Mouse (Mus musculus) CH12.LX (cell line): ENCODE measurements around the gene Scn4a. TPM values are rescaled to one million over a fixed set of nuclear protein-coding genes. Genes with fewer than 3 reads are reported as not detected.

Experiments used
- DNase-seq: peaks from one replicate; pipeline ENCODE4 v3.0.0-alpha.2; 2013; ENCODE audit errors: extremely low read depth
- H3K27ac ChIP-seq: 2 replicates; pipeline ENCODE4 v1.5.1; 2012; ENCODE audit warnings: low read depth, mild to moderate bottlenecking, control low read depth, moderate library complexity; ENCODE audit not compliant: insufficient read depth
- H3K27me3 ChIP-seq: replicated peaks from 2 replicates; pipeline ENCODE3; 2012; ENCODE audit warnings: inconsistent platforms
- H3K36me3 ChIP-seq, 2 experiments: replicated peaks in 1 of 2; 2 replicates each; pipeline versions ENCODE3 to v1.6.1; 2012; ENCODE audit warnings: inconsistent platforms in 1 of 2, low read length in 1 of 2, mild to moderate bottlenecking in 1 of 2, mixed read lengths in 1 of 2, moderate library complexity in 1 of 2; ENCODE audit not compliant: control insufficient read depth in 1 of 2, insufficient read depth in 1 of 2
- H3K4me1 ChIP-seq, 2 experiments: 2 replicates each; pipeline ENCODE4 v1.6.1; 2012; ENCODE audit warnings: inconsistent platforms in 1 of 2, moderate library complexity in 1 of 2; ENCODE audit not compliant: insufficient read depth in 2 of 2, control insufficient read depth in 1 of 2
- H3K4me2 ChIP-seq: 2 replicates; pipeline ENCODE4 v1.6.1; 2012; ENCODE audit warnings: low read depth, mild to moderate bottlenecking, control low read depth; ENCODE audit not compliant: poor library complexity, insufficient read depth, severe bottlenecking
- H3K4me3 ChIP-seq, 3 experiments: fragments of 150-350 bp in 1 of 3; sonication (generic) in 1 of 3; replicated peaks in 1 of 3; 2 replicates each; pipeline versions ENCODE3 to v1.5.1; 2011 to 2012; ENCODE audit warnings: low read depth in 2 of 3, low read length in 2 of 3, mild to moderate bottlenecking in 2 of 3, moderate library complexity in 2 of 3, control low read depth in 1 of 3, improper control_type of control experiment in 1 of 3, inconsistent platforms in 1 of 3, mixed read lengths in 1 of 3; ENCODE audit not compliant: poor library complexity in 1 of 3
- H3K79me2 ChIP-seq: replicated peaks from 2 replicates; pipeline ENCODE4 v1.6.1; 2012; ENCODE audit warnings: mild to moderate bottlenecking, moderate library complexity; ENCODE audit not compliant: control insufficient read depth, poor library complexity, insufficient read depth, severe bottlenecking; ENCODE audit errors: extremely low read depth
- H3K9ac ChIP-seq: 2 replicates; pipeline ENCODE4 v1.6.1; 2012; ENCODE audit warnings: low read depth, mild to moderate bottlenecking, control low read depth, moderate library complexity; ENCODE audit not compliant: insufficient read depth
- H3K9me3 ChIP-seq: replicated peaks from 2 replicates; pipeline ENCODE3; 2012; ENCODE audit warnings: low read length, inconsistent platforms, mixed read lengths
- CHD2 ChIP-seq: IDR thresholded peaks from 2 replicates; pipeline ENCODE4 v1.6.1; 2011; ENCODE audit warnings: low read length, improper control_type of control experiment
- ELF1 ChIP-seq: IDR thresholded peaks from 2 replicates; pipeline ENCODE4 v1.6.1; 2014; ENCODE audit warnings: low read depth, mild to moderate bottlenecking, inconsistent platforms, low read length, improper control_type of control experiment
- EP300 ChIP-seq: IDR thresholded peaks from 2 replicates; pipeline ENCODE4 v1.6.1; 2011; ENCODE audit warnings: low read length, improper control_type of control experiment
- ETS1 ChIP-seq: conservative IDR thresholded peaks from 2 replicates; pipeline ENCODE4 v1.6.1; 2012; ENCODE audit warnings: low read depth, mild to moderate bottlenecking, inconsistent platforms, low read length, improper control_type of control experiment, moderate library complexity
- HCFC1 ChIP-seq: IDR thresholded peaks from 2 replicates; pipeline ENCODE4 v1.6.1; 2012; ENCODE audit warnings: low read depth, mild to moderate bottlenecking, inconsistent platforms, low read length, improper control_type of control experiment
- JUN ChIP-seq: IDR thresholded peaks from 2 replicates; pipeline ENCODE4 v1.6.1; 2011; ENCODE audit warnings: low read depth, mild to moderate bottlenecking, low read length, improper control_type of control experiment, moderate library complexity; ENCODE audit not compliant: insufficient read depth
- KAT2A ChIP-seq: IDR thresholded peaks from 2 replicates; pipeline ENCODE4 v1.6.1; 2012; ENCODE audit warnings: low read length, improper control_type of control experiment, inconsistent platforms; ENCODE audit not compliant: insufficient replicate concordance
- NELFE ChIP-seq: IDR thresholded peaks from 2 replicates; pipeline ENCODE4 v1.6.1; 2011; ENCODE audit warnings: low read depth, low read length, improper control_type of control experiment
- POLR2A ChIP-seq: IDR thresholded peaks from 2 replicates; pipeline ENCODE4 v1.6.1; 2011; ENCODE audit warnings: low read depth, mild to moderate bottlenecking, improper control_type of control experiment, low read length
- POLR2AphosphoS2 ChIP-seq: IDR thresholded peaks from 2 replicates; pipeline ENCODE4 v1.6.1; 2011; ENCODE audit warnings: low read depth, low read length, improper control_type of control experiment
- RAD21 ChIP-seq: IDR thresholded peaks from 2 replicates; pipeline ENCODE4 v1.6.1; 2011; ENCODE audit warnings: low read depth, mild to moderate bottlenecking, low read length, improper control_type of control experiment, moderate library complexity
- TCF12 ChIP-seq: IDR thresholded peaks from 2 replicates; pipeline ENCODE4 v1.6.1; 2014; ENCODE audit warnings: low read depth, mild to moderate bottlenecking, inconsistent platforms, low read length, improper control_type of control experiment
- ZC3H11A ChIP-seq: IDR thresholded peaks from 2 replicates; pipeline ENCODE4 v1.6.1; 2012; ENCODE audit warnings: low read depth, mild to moderate bottlenecking, inconsistent platforms, low read length, improper control_type of control experiment
- ZKSCAN1 ChIP-seq: IDR thresholded peaks from 2 replicates; pipeline ENCODE4 v1.6.1; 2012; ENCODE audit warnings: low read depth, inconsistent platforms, low read length, improper control_type of control experiment, borderline replicate concordance
- ZNF384 ChIP-seq: IDR thresholded peaks from 2 replicates; pipeline ENCODE4 v1.6.1; 2012; ENCODE audit warnings: low read depth, low read length, improper control_type of control experiment, inconsistent platforms
- dilution Hi-C: fragments of 300-500 bp; cut with MboI; formaldehyde crosslinking; loops from 2 replicates; pipeline ENCODE4 v1.14.3; 2020; ENCODE audit warnings: low sequenced_read_pairs; ENCODE audit not compliant: extremely low pct_unique_long_range_greater_than_20kb, extremely low pct_ligation_motif_present
- in situ Hi-C: fragments of 300-500 bp; cut with MboI; formaldehyde crosslinking; loops from 3 replicates; pipeline ENCODE4 v1.14.3; 2019; ENCODE audit warnings: low sequenced_read_pairs, low pct_ligation_motif_present, low pct_unique_long_range_greater_than_20kb, mixed read lengths
- polyA plus RNA-seq: library from polyadenylated mRNA; unstranded; fragments of >175 nt; gene quantifications from 2 replicates; pipeline ENCODE4 v1.2.1, GENCODE M21; 2012; ENCODE audit warnings: low read depth; ENCODE audit not compliant: insufficient read length
- total RNA-seq, 2 experiments: library from RNA; depleted of rRNA; stranded (reverse); fragments of 300-350 nt in 1 of 2; fragments of >200 nt in 1 of 2; gene quantifications; 2 replicates each; pipeline ENCODE4 v1.2.3; 2012 to 2014

Scn4a gene
- total and polyA plus RNA-seq, 3 experiments, result 0.55 to 0.97 (median 0.64) TPM

GRCm38 (mm10) chr11:106329682-106330081 is 23.4 kb downstream of the Scn4a start (continued):
- TF ChIP-seq RAD21 (peak; percentile 99), KAT2A (no peak), JUN (no peak), NELFE (peak; percentile 81; the same call in 1 of the 2 replicates), ZC3H11A (peak; percentile 94), POLR2A (no peak)
- TF ChIP-seq, all 38 proteins: peak for 16

GRCm38 (mm10) chr11:106329128-106329527 is 24.0 kb downstream of the Scn4a start:
- Histone ChIP-seq H3K36me3 (no peaks in the 10 kb centered on the region), H3K4me1 (peaks cover 26 to 43% of the 10 kb centered on the region in 2 experiments), H3K27ac (no peak overlapping the region), H3K4me3 (no peak overlapping the region), H3K9ac (no peak overlapping the region), H3K4me2 (no peak overlapping the region), H3K79me2 (no peaks in the 10 kb centered on the region), H3K27me3 (peaks cover 3% of the 10 kb centered on the region)
- peak; percentile 42 for DNase-seq
- TF ChIP-seq ELF1 (no peak), ZNF384 (no peak), HCFC1 (no peak), ZKSCAN1 (no peak), POLR2AphosphoS2 (no peak), EP300 (no peak), TCF12 (no peak)
- TF ChIP-seq, all 38 proteins: peak for 0
- no peaks in the 10 kb centered on the region for H3K9me3 ChIP-seq
- in situ Hi-C loops (loop anchor here (5.0 to 10.0 kb wide), 3 partner anchors 42 to 166 kb away; no protein-coding TSS in a partner anchor), dilution Hi-C loops (no loop called here)

GRCm38 (mm10) chr11:106328521-106328920 is 24.6 kb downstream of the Scn4a start:
- H3K79me2 ChIP-seq, result no peaks in the 10 kb centered on the region
- in situ Hi-C loops, result loop anchor here (5.0 to 10.0 kb wide), 3 partner anchors 41 to 166 kb away; no protein-coding TSS in a partner anchor
- peaks cover 3% of the 10 kb centered on the region for H3K27me3 ChIP-seq

More at GRCm38 (mm10) chr11:106328521-106328920, 24.6 kb downstream of the Scn4a start:
- Histone ChIP-seq H3K36me3 (no peaks in the 10 kb centered on the region), H3K27ac (no peak overlapping the region), H3K9me3 (no peaks in the 10 kb centered on the region), H3K4me1 (peaks cover 32 to 49% of the 10 kb centered on the region in 2 experiments), H3K9ac (no peak overlapping the region), H3K4me3 (no peak overlapping the region), H3K4me2 (no peak overlapping the region)
- TF ChIP-seq CHD2, result peak; percentile 62
- no peak for TF ChIP-seq ETS1
- DNase-seq, result no peak
- dilution Hi-C loops, result no loop called here
